Mouse (Mus musculus) kidney, embryonic 15.5 days (tissue): ENCODE measurements around the gene Cmtm4. TPM values are rescaled to one million over a fixed set of nuclear protein-coding genes. Genes with fewer than 3 reads are reported as not detected.
A peak's percentile ranks its signal among the peaks of the same experiment; 100 is the strongest.

Experiments
- ATAC-seq: fragments of 200-750 bp; cut with Nextera tagmentation; replicated peaks from 2 replicates; pipeline ENCODE4 v1.8.0; 2017; ENCODE audit warnings: moderate TSS enrichment; ENCODE audit not compliant: low FRiP score
- H3K27ac ChIP-seq: fragments of 300-500 bp; sonication (generic); 2 replicates; pipeline ENCODE4 v1.5.1; 2015; ENCODE audit warnings: mild to moderate bottlenecking, inconsistent platforms
- H3K27me3 ChIP-seq: fragments of 300-500 bp; sonication (generic); 2 replicates; pipeline ENCODE4 v1.6.1; 2015; ENCODE audit warnings: inconsistent platforms
- H3K36me3 ChIP-seq: fragments of 300-500 bp; sonication (generic); 2 replicates; pipeline ENCODE4 v1.6.1; 2015; ENCODE audit warnings: inconsistent platforms
- H3K4me1 ChIP-seq: fragments of 300-500 bp; sonication (generic); 2 replicates; pipeline ENCODE4 v1.6.1; 2015; ENCODE audit warnings: inconsistent platforms
- H3K4me2 ChIP-seq: fragments of 300-500 bp; sonication (generic); 2 replicates; pipeline ENCODE4 v1.6.1; 2015; ENCODE audit warnings: moderate library complexity, mild to moderate bottlenecking, inconsistent platforms
- H3K4me3 ChIP-seq: fragments of 300-500 bp; sonication (generic); replicated peaks from 2 replicates; pipeline ENCODE4 v1.5.1; 2015; ENCODE audit warnings: mild to moderate bottlenecking, inconsistent platforms
- H3K9ac ChIP-seq: fragments of 300-500 bp; sonication (generic); 2 replicates; pipeline ENCODE4 v1.6.1; 2015; ENCODE audit warnings: mild to moderate bottlenecking, inconsistent platforms
- H3K9me3 ChIP-seq: fragments of 300-500 bp; sonication (generic); replicated peaks from 2 replicates; pipeline ENCODE4 v1.6.1; 2016; ENCODE audit warnings: inconsistent platforms
- WGBS: fragments of 180-500 bp; shearing (Covaris S2); methylation state at CpG from one replicate; pipeline ENCODE4 v1.1.7; 2015; ENCODE audit warnings: mixed read lengths; 5-methylcytosine and 5-hydroxymethylcytosine counted together
- polyA plus RNA-seq: library from polyadenylated mRNA; unstranded; fragments of >200 nt; fragmentation: Nextera tagmentation; extraction: Ambion mirVana; gene quantifications from 2 replicates; pipeline ENCODE4 v1.2.1, GENCODE M21; 2015

Cmtm4 gene
- 3.9 and 4.1 TPM in 2 replicates for polyA plus RNA-seq

- H3K4me2 ChIP-seq: peak within 1 kb of the TSS; percentile 79
- 2% methylated on average over 39 of the region's 54 CpGs for WGBS
Observed at GRCm38 (mm10) chr8:104395703-104396357, at the start of gene Cmtm4. Gene Cmtm4, minus strand, starts transcription at chr8:104395807.

GRCm38 (mm10) chr8:104445248-104445647 lies 49.6 kb upstream of the Cmtm4 start:
- ATAC-seq: no peak
- Histone ChIP-seq H3K9ac (no peak overlapping the region), H3K4me1 (peaks cover 13% of the 10 kb centered on the region), H3K36me3 (peaks cover 8% of the 10 kb centered on the region), H3K4me2 (no peak overlapping the region), H3K27ac (no peak overlapping the region), H3K27me3 (no peaks in the 10 kb centered on the region), H3K9me3 (no peaks in the 10 kb centered on the region), H3K4me3 (no peak overlapping the region)
- WGBS: 56% methylated on average over 6 of the region's 6 CpGs

More at GRCm38 (mm10) chr8:104395703-104396357, at the start of gene Cmtm4:
- H3K4me1 ChIP-seq: peaks cover 24% of the 10 kb centered on the region
- H3K9me3 ChIP-seq: no peaks in the 10 kb centered on the region; the same call in 1 of the 2 replicates
- peak within 1 kb of the TSS; percentile 91 for H3K9ac ChIP-seq
- no peaks in the 10 kb centered on the region for H3K36me3 ChIP-seq
- peak within 1 kb of the TSS; percentile 89 for H3K27ac ChIP-seq
- H3K4me3 ChIP-seq: peak within 1 kb of the TSS; percentile 86
- ATAC-seq: peak; percentile 85
- H3K27me3 ChIP-seq: no peaks in the 10 kb centered on the region

GRCm38 (mm10) chr8:104443125-104443679 lies 47.6 kb upstream of the Cmtm4 start:
- peak overlapping the region; percentile 65 for H3K4me2 ChIP-seq
- peak overlapping the region; percentile 86; the same call in 1 of the 2 replicates for H3K27ac ChIP-seq
- H3K27me3 ChIP-seq: no peaks in the 10 kb centered on the region
- H3K36me3 ChIP-seq: peaks cover 28% of the 10 kb centered on the region
- peak overlapping the region; percentile 72 for H3K4me3 ChIP-seq
- ATAC-seq: peak; percentile 26
- WGBS: 63% methylated on average over 7 of the region's 7 CpGs
- no peaks in the 10 kb centered on the region for H3K9me3 ChIP-seq
- no peak overlapping the region for H3K9ac ChIP-seq
- peaks cover 13% of the 10 kb centered on the region for H3K4me1 ChIP-seq

- peaks cover 13% of the 10 kb centered on the region for H3K4me1 ChIP-seq
- no peaks in the 10 kb centered on the region for H3K9me3 ChIP-seq
- WGBS: under 1% methylated on average over 75 of the region's 75 CpGs
- peaks cover 33% of the 10 kb centered on the region for H3K36me3 ChIP-seq
- H3K27ac ChIP-seq: peak within 1 kb of the TSS; percentile 86
- no peaks in the 10 kb centered on the region for H3K27me3 ChIP-seq
- H3K9ac ChIP-seq: peak within 1 kb of the TSS; percentile 70
- ATAC-seq: peak; percentile 90
- H3K4me3 ChIP-seq: peak within 1 kb of the TSS; percentile 72
- H3K4me2 ChIP-seq: peak within 1 kb of the TSS; percentile 65
Observed at GRCm38 (mm10) chr8:104442299-104443124, 46.9 kb upstream of the Cmtm4 start, which contains the start of gene Dync1li2. Gene Dync1li2, minus strand, starts transcription at chr8:104443047.

GRCm38 (mm10) chr8:104441613-104442012 lies 46.0 kb upstream of the Cmtm4 start:
- peak overlapping the region; percentile 65 for H3K4me2 ChIP-seq
- H3K4me1 ChIP-seq: peaks cover 15% of the 10 kb centered on the region
- no peak overlapping the region for H3K27ac ChIP-seq
- peaks cover 42% of the 10 kb centered on the region for H3K36me3 ChIP-seq
- H3K27me3 ChIP-seq: no peaks in the 10 kb centered on the region
- no peak for ATAC-seq
- WGBS: 60% methylated on average over 7 of the region's 7 CpGs
- no peaks in the 10 kb centered on the region for H3K9me3 ChIP-seq
- peak overlapping the region; percentile 70 for H3K9ac ChIP-seq
- H3K4me3 ChIP-seq: peak overlapping the region; percentile 72

- Histone ChIP-seq H3K9ac (no peak overlapping the region), H3K9me3 (no peaks in the 10 kb centered on the region), H3K4me2 (no peak overlapping the region), H3K27me3 (no peaks in the 10 kb centered on the region), H3K36me3 (peaks cover 64% of the 10 kb centered on the region), H3K27ac (no peak overlapping the region), H3K4me1 (peaks cover 28% of the 10 kb centered on the region), H3K4me3 (no peak overlapping the region)
- WGBS: 95% methylated on average over 8 of the region's 8 CpGs
- ATAC-seq: no peak
Observed at GRCm38 (mm10) chr8:104439461-104439860, 43.9 kb upstream of the Cmtm4 start.

GRCm38 (mm10) chr8:104437494-104438135 lies 42.0 kb upstream of the Cmtm4 start:
- ATAC-seq: no peak
- 93% methylated on average over 13 of the region's 13 CpGs for WGBS
- Histone ChIP-seq H3K36me3 (peaks cover 82% of the 10 kb centered on the region), H3K27me3 (no peaks in the 10 kb centered on the region), H3K27ac (no peak overlapping the region), H3K9ac (no peak overlapping the region), H3K4me3 (no peak overlapping the region), H3K9me3 (no peaks in the 10 kb centered on the region), H3K4me1 (peaks cover 28% of the 10 kb centered on the region), H3K4me2 (no peak overlapping the region)

- no peak overlapping the region for H3K4me3 ChIP-seq
- H3K36me3 ChIP-seq: peaks cover 92% of the 10 kb centered on the region
- peaks cover 24% of the 10 kb centered on the region for H3K4me1 ChIP-seq
- no peaks in the 10 kb centered on the region; the same call in 1 of the 2 replicates for H3K9me3 ChIP-seq
- no peak overlapping the region for H3K4me2 ChIP-seq
- H3K9ac ChIP-seq: no peak overlapping the region
- H3K27me3 ChIP-seq: no peaks in the 10 kb centered on the region
- WGBS: 91% methylated on average over 4 of the region's 4 CpGs
- ATAC-seq: no peak
- peak overlapping the region; percentile 72 for H3K27ac ChIP-seq
Observed at GRCm38 (mm10) chr8:104436591-104436990, 41.0 kb upstream of the Cmtm4 start.

GRCm38 (mm10) chr8:104436038-104436437 lies 40.4 kb upstream of the Cmtm4 start:
- peak; percentile 85 for ATAC-seq
- no peak overlapping the region for H3K4me3 ChIP-seq
- H3K27ac ChIP-seq: peak overlapping the region; percentile 72
- no peaks in the 10 kb centered on the region for H3K27me3 ChIP-seq
- no peak overlapping the region for H3K4me2 ChIP-seq
- peaks cover 98% of the 10 kb centered on the region for H3K36me3 ChIP-seq
- H3K9ac ChIP-seq: no peak overlapping the region
- WGBS: 59% methylated on average over 12 of the region's 12 CpGs
- H3K9me3 ChIP-seq: no peaks in the 10 kb centered on the region; the same call in 1 of the 2 replicates
- peaks cover 19% of the 10 kb centered on the region for H3K4me1 ChIP-seq

- WGBS: 87% methylated on average over 18 of the region's 18 CpGs
- Histone ChIP-seq H3K27ac (no peak overlapping the region), H3K9ac (no peak overlapping the region)
Observed at GRCm38 (mm10) chr8:104434826-104435354, 39.3 kb upstream of the Cmtm4 start.

GRCm38 (mm10) chr8:104434275-104434674 lies 38.7 kb upstream of the Cmtm4 start:
- Histone ChIP-seq H3K9me3 (no peaks in the 10 kb centered on the region; the same call in 1 of the 2 replicates), H3K4me3 (no peak overlapping the region), H3K4me2 (no peak overlapping the region), H3K4me1 (peaks cover 15% of the 10 kb centered on the region), H3K36me3 (peaks cover 98% of the 10 kb centered on the region), H3K9ac (no peak overlapping the region), H3K27ac (no peak overlapping the region), H3K27me3 (no peaks in the 10 kb centered on the region)
- no peak for ATAC-seq
- 77% methylated on average over 4 of the region's 4 CpGs for WGBS

More at GRCm38 (mm10) chr8:104434826-104435354, 39.3 kb upstream of the Cmtm4 start:
- Histone ChIP-seq H3K4me2 (no peak overlapping the region), H3K9me3 (no peaks in the 10 kb centered on the region; the same call in 1 of the 2 replicates), H3K27me3 (no peaks in the 10 kb centered on the region), H3K4me1 (peaks cover 15% of the 10 kb centered on the region), H3K36me3 (peaks cover 98% of the 10 kb centered on the region), H3K4me3 (no peak overlapping the region)
- no peak for ATAC-seq
